Mouse (Mus musculus) neural tube, embryonic 15.5 days (tissue): ENCODE measurements around the gene Aimp2. TPM values are rescaled to one million over a fixed set of nuclear protein-coding genes. Genes with fewer than 3 reads are reported as not detected.
A peak's percentile ranks its signal among the peaks of the same experiment; 100 is the strongest.

Experiments
- ATAC-seq: fragments of 200-750 bp; cut with Nextera tagmentation; 2 replicates; pipeline ENCODE4 v1.8.0; 2017; ENCODE audit warnings: mild to moderate bottlenecking, moderate TSS enrichment, moderate library complexity; ENCODE audit not compliant: low FRiP score
- H3K27ac ChIP-seq: fragments of 300-500 bp; sonication (generic); replicated peaks from 2 replicates; pipeline ENCODE4 v1.5.1; 2015; ENCODE audit warnings: mild to moderate bottlenecking, inconsistent platforms
- H3K27me3 ChIP-seq: fragments of 300-500 bp; sonication (generic); replicated peaks from 2 replicates; pipeline ENCODE4 v1.6.1; 2015; ENCODE audit warnings: inconsistent platforms
- H3K36me3 ChIP-seq: fragments of 300-500 bp; sonication (generic); 2 replicates; pipeline ENCODE4 v1.6.1; 2015; ENCODE audit warnings: inconsistent platforms
- H3K4me1 ChIP-seq: fragments of 300-500 bp; sonication (generic); 2 replicates; pipeline ENCODE4 v1.6.1; 2015; ENCODE audit warnings: inconsistent platforms
- H3K4me2 ChIP-seq: fragments of 300-500 bp; sonication (generic); 2 replicates; pipeline ENCODE4 v1.6.1; 2015; ENCODE audit warnings: inconsistent platforms, mild to moderate bottlenecking, moderate library complexity
- H3K4me3 ChIP-seq: fragments of 300-500 bp; sonication (generic); replicated peaks from 2 replicates; pipeline ENCODE4 v1.5.1; 2015; ENCODE audit warnings: mild to moderate bottlenecking, inconsistent platforms
- H3K9ac ChIP-seq: fragments of 300-500 bp; sonication (generic); replicated peaks from 2 replicates; pipeline ENCODE4 v1.6.1; 2015; ENCODE audit warnings: mild to moderate bottlenecking, inconsistent platforms
- H3K9me3 ChIP-seq: fragments of 300-500 bp; sonication (generic); replicated peaks from 2 replicates; pipeline ENCODE4 v1.6.1; 2016; ENCODE audit warnings: inconsistent platforms
- WGBS: fragments of 180-500 bp; shearing (Covaris S2); methylation state at CpG from one replicate; pipeline ENCODE4 v1.1.7; 2015; ENCODE audit warnings: mixed read lengths; 5-methylcytosine and 5-hydroxymethylcytosine counted together
- polyA plus RNA-seq: library from polyadenylated mRNA; unstranded; fragments of >200 nt; fragmentation: Nextera tagmentation; extraction: Ambion mirVana; gene quantifications from 2 replicates; pipeline ENCODE4 v1.2.1, GENCODE M21; 2015

Aimp2 gene
- 96.3 and 101 TPM in 2 replicates for polyA plus RNA-seq

DNA sequence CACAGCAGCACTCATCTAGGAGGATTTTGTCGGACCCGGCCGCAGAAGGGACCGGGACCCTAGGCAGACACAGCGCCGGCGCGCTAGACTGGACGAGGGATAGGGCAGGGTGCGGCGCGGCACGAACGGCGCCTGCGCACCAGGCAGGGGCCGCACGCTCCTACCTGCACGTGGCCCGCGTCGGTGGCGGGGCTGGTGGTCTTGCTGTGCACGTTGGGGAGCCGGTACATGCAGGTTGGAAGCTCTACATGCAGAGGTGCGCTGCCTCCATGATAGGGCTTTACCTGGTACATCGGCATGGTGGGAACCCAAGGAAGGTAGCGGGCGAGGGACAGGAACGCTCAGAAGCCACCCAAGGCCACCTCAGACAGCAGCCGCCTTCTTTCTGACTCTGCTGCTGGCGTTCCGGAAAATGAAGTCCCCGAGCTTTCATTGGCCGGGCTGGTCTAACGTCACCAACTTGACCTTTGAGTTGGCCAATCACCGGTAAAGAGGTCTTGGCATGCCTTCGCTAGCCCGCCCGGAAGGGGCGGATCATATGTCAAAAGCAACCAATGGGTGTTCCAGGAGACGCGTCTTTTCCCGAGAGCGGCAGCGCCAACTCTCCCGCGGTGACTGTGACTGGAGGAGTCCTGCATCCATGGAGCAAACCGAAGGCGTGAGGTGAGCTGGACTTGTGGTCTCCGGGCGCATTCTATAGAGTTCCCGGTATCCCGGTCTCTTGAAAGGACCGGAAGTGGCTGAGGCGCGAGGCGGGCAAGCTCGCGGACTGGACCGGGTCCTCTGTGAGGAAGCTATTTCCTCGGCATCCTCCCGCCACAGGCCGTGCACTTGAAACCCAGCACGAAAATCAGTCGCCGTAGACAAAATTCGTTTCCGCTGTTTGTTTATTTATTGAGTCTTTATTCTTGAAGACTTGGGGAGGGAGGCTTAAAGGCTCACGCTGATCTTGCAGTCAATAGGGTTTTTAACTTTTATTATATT lies at the start of gene Aimp2, which contains the start of gene Pms2:
Gene Aimp2, minus strand, starts transcription at position 431 of the 984 bp plus-strand sequence.
Gene Pms2, plus strand, starts transcription at position 548 of the 984 bp plus-strand sequence.
- H3K27ac ChIP-seq, result peak within 1 kb of the TSS; percentile 90
- under 1% methylated on average over 70 of the region's 70 CpGs for WGBS
- H3K4me3 ChIP-seq, result peak within 1 kb of the TSS; percentile 89
- peaks cover 30% of the 10 kb centered on the region for H3K4me1 ChIP-seq
- ATAC-seq, result peak; percentile 100
- no peaks in the 10 kb centered on the region for H3K27me3 ChIP-seq
- H3K4me2 ChIP-seq, result peak within 1 kb of the TSS; percentile 78
- H3K9ac ChIP-seq, result peak within 1 kb of the TSS; percentile 61
- no peaks in the 10 kb centered on the region for H3K9me3 ChIP-seq
- H3K36me3 ChIP-seq, result peaks cover 22% of the 10 kb centered on the region

DNA sequence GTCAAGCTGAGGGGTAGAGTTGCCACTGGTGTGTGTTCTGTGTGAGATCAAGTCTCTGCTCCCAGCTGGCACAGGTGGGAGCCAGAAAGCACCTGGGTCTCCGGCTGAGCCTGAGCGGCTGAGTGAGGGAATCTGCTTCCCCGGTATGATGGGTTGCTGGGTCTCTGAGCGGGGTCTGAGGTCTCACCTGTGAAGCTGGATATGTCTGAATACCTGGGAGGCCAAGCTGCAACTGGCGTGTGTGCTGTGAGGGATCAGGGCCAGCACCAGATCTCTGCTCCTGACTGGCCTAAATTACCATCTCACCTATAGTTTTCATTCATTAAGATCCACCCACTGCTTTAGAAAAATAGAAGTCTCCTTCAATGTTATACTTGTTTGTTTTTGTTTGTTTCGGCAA lies 47.5 kb upstream of the Aimp2 start:
- no peak overlapping the region for H3K4me3 ChIP-seq
- H3K9ac ChIP-seq, result no peak overlapping the region
- no peaks in the 10 kb centered on the region for H3K27me3 ChIP-seq
- no peak overlapping the region for H3K4me2 ChIP-seq
- 95% methylated on average over 6 of the region's 6 CpGs for WGBS
- no peak overlapping the region for H3K27ac ChIP-seq
- H3K36me3 ChIP-seq, result peaks cover 19% of the 10 kb centered on the region; the same call in 1 of the 2 replicates
- peaks cover 4% of the 10 kb centered on the region; the same call in 1 of the 2 replicates for H3K9me3 ChIP-seq
- H3K4me1 ChIP-seq, result no peaks in the 10 kb centered on the region
- no peak for ATAC-seq

DNA sequence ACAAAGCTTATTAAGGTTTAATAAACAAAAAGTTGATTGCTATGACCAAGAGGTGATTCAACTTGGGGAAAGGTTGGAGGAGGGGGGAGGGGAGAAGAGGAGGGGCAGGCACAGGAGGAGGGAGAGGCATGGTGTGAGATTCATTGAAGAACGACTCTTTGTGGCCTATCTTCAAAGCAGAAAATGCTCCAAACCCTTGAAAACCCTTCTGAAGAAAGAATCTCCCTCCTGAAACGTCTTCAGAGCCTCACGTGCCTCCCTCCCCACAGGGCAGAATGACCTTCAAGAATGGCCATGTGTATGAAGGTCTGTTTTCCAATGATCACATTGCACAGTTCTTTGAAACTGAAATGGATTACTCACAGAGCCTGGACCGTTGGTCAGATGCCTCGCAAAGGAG lies 40.4 kb upstream of the Aimp2 start:
- Histone ChIP-seq H3K27me3 (no peaks in the 10 kb centered on the region), H3K4me1 (no peaks in the 10 kb centered on the region), H3K27ac (no peak overlapping the region), H3K9me3 (no peaks in the 10 kb centered on the region), H3K9ac (no peak overlapping the region), H3K36me3 (no peaks in the 10 kb centered on the region), H3K4me2 (no peak overlapping the region), H3K4me3 (no peak overlapping the region)
- no peak for ATAC-seq
- WGBS, result 49% methylated on average over 5 of the region's 5 CpGs

DNA sequence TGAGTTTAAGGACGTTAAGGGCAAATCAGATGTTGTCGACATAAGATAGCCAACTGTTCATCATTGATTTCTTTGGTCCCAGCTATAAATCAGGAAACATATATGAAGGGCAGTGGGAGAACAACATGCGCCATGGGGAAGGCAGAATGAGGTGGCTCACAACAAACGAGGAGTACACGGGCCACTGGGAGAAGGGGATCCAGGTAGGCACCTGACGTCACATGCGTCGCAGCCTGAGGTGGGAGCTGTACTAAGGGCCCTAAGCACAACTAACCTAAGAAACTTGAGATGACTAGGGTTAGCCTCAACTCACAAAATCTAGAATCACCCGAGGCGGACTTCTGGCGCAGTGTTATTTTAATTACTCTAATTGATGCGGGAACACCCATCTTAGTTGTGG lies 38.7 kb upstream of the Aimp2 start:
- 91% methylated on average over 12 of the region's 12 CpGs for WGBS
- Histone ChIP-seq H3K9ac (no peak overlapping the region), H3K27ac (no peak overlapping the region), H3K27me3 (no peaks in the 10 kb centered on the region), H3K36me3 (no peaks in the 10 kb centered on the region), H3K4me2 (no peak overlapping the region), H3K9me3 (no peaks in the 10 kb centered on the region), H3K4me1 (no peaks in the 10 kb centered on the region), H3K4me3 (no peak overlapping the region)
- ATAC-seq, result no peak

DNA sequence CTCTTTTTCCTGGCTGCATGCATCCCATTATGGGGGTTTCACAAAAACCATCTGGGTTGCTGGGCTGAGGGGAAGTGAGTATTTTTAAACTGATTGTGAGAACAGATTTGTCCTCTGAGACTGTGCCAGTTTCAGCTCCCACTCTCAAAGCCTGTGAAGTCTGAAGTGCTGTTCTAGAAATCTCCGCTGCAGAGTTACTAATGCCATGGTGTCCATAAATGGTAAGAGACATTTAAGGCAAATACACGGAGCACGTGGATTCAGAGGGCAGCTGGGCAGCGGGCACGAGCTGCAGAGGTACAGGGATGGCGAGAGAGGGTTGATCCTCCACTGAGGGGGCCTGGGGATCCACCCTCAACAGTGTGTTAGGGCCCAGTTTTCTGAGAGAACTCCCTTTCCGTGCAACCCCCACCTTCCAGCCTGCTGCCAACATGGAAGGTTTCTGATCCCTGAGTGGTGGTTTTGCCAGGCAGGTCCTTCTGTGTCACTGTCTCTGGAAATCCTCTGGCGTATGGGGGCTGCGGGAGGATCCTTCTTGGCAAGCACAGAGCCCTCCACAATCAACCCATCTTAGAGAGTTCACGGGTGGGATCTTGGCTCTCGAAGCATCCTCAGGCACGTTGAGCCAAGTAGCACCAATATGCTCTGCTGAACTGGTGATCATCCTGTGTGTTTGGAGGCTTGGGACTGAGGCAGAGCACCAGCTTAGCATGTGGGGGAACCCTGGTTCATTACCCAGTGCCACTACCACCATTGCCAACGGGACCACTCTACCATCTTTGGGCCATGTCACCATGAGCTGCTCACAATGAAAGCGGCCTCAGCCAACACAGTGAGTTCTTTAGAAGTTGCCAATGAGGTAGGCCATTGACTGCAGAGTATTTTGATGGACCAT lies 33.8 kb upstream of the Aimp2 start:
- no peak overlapping the region for H3K9ac ChIP-seq
- H3K27me3 ChIP-seq, result no peaks in the 10 kb centered on the region
- ATAC-seq, result no peak
- no peaks in the 10 kb centered on the region for H3K9me3 ChIP-seq
- no peak overlapping the region for H3K27ac ChIP-seq
- WGBS, result 92% methylated on average over 14 of the region's 14 CpGs
- H3K36me3 ChIP-seq, result no peaks in the 10 kb centered on the region
- no peaks in the 10 kb centered on the region for H3K4me1 ChIP-seq
- no peak overlapping the region for H3K4me2 ChIP-seq
- no peak overlapping the region for H3K4me3 ChIP-seq

DNA sequence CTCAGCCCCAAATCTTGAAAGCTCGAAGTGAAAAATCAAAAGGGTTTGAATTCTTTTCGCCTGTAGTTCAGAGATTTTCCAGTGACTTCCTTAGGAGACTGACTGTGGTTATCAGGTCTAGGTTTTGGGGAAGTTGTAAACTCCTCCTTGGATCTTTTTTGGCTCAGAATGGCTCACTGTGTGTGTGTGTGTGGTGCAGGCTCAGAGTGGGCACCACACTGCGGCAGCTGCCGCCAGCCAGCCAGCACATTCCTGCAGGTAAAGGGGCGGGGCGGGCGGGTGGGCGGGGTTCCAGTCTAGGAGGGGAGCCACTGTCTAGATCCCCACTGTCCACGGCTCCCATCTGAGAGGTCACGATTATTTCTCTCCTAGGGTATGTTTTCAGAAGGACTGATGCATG lies 31.9 kb upstream of the Aimp2 start:
- no peak for ATAC-seq
- Histone ChIP-seq H3K36me3 (no peaks in the 10 kb centered on the region), H3K27ac (no peak overlapping the region), H3K4me2 (no peak overlapping the region), H3K27me3 (no peaks in the 10 kb centered on the region), H3K9ac (no peak overlapping the region), H3K9me3 (no peaks in the 10 kb centered on the region), H3K4me3 (no peak overlapping the region), H3K4me1 (no peaks in the 10 kb centered on the region)
- WGBS, result 31% methylated on average over 10 of the region's 10 CpGs

DNA sequence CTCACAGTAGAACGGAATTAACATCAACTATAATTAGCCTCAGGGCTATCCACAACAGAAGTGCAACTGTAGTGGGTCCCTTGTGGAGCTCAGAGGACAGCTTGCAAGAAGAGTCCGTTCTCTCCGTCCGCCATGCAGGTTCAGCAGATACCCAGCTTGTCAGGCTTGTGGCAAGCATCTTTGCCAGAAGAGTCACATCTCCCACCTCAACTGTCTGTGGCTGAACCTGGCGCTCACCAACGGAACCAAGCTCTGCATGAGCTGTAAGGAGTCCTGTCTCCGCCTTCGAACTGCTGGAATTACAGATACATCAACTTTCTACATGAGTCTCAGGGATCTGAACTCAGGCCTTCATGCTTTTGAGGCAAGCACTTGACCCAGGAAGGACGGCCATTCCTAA lies 26.5 kb upstream of the Aimp2 start:
- Histone ChIP-seq H3K4me2 (no peak overlapping the region), H3K4me1 (no peaks in the 10 kb centered on the region), H3K4me3 (no peak overlapping the region), H3K9me3 (no peaks in the 10 kb centered on the region), H3K9ac (no peak overlapping the region), H3K27ac (no peak overlapping the region), H3K27me3 (no peaks in the 10 kb centered on the region), H3K36me3 (peaks cover 11% of the 10 kb centered on the region)
- ATAC-seq, result no peak
- 87% methylated on average over 9 of the region's 9 CpGs for WGBS

DNA sequence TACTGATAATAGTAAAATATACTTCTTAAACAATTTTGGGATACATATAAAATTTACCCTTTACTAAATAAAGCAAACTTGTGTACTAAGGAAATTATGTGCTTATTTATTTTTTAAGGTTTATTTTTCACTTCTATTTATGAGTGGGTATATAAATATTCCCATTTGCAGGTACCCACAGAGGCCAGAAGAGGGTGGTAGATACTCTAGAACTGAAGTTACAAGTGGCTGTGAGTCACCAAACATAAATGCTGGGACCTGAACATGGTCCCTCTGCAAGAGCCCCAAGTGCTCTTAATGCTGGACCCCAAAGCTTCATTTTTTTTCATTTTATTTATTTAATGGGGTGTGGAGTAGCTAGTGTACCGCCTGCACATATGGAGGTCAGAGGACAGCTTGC lies 24.2 kb upstream of the Aimp2 start:
- Histone ChIP-seq H3K27ac (no peak overlapping the region), H3K36me3 (peaks cover 31% of the 10 kb centered on the region), H3K27me3 (no peaks in the 10 kb centered on the region), H3K9me3 (no peaks in the 10 kb centered on the region), H3K4me3 (no peak overlapping the region), H3K4me1 (no peaks in the 10 kb centered on the region), H3K4me2 (no peak overlapping the region), H3K9ac (no peak overlapping the region)
- ATAC-seq, result no peak
- WGBS, result 83% methylated on average over 1 of the region's 1 CpGs

DNA sequence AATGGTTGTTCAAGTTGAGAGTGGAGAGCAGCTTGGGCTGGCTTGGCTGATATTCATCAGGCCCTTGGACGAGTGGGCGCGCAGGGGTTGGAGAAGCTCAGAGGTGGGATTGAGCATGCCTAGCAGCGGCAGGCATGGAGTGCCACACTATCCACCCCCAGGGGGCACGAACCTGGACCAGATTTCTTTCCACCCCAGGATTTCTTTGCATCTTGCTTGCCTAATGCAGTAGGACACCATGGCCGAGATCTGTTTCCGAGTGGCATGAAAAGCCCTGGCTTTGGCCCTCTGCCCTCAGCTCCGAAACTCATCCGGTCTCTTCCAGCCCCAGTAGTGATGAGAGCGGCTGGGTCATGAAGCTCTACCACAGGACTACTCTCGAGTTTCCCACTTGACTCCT lies 23.8 kb upstream of the Aimp2 start:
- WGBS, result 88% methylated on average over 11 of the region's 11 CpGs
- H3K4me1 ChIP-seq, result no peaks in the 10 kb centered on the region
- H3K27ac ChIP-seq, result no peak overlapping the region
- no peak overlapping the region for H3K9ac ChIP-seq
- peaks cover 36% of the 10 kb centered on the region for H3K36me3 ChIP-seq
- 0 out of 2 replicates have a peak overlapping the region, but pooled peaks have one; percentile 11 for H3K4me3 ChIP-seq
- peak overlapping the region; percentile 19; the same call in 1 of the 2 replicates for H3K4me2 ChIP-seq
- no peaks in the 10 kb centered on the region for H3K27me3 ChIP-seq
- no peak for ATAC-seq
- H3K9me3 ChIP-seq, result no peaks in the 10 kb centered on the region

DNA sequence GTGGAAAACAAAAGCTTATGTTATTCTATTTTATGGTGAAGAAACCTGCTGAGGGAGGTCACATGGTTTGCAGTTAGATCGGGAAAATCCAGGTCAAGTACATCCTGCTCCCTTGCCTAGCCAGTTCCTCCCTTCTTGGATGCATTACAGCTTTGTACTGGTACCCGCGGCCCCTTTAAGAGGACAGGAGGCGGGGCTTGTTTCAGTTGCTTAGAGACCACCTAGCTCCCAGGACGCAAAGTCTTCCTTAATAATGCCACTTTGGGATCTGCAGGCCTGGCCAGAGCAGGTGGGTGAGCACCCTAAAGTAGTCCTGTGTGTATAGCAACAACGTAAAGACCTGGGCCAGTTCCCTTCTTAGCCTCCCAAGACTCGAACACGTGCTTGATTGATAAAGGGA lies 23.2 kb upstream of the Aimp2 start, which contains the start of gene Rsph10b:
Gene Rsph10b, plus strand, starts transcription at position 205 of the 400 bp plus-strand sequence.
- H3K4me1 ChIP-seq, result no peaks in the 10 kb centered on the region
- H3K9ac ChIP-seq, result no peak within 1 kb of the TSS
- H3K27me3 ChIP-seq, result no peaks in the 10 kb centered on the region
- peaks cover 41% of the 10 kb centered on the region for H3K36me3 ChIP-seq
- H3K9me3 ChIP-seq, result no peaks in the 10 kb centered on the region
- no peak within 1 kb of the TSS for H3K27ac ChIP-seq
- no peak for ATAC-seq
- H3K4me3 ChIP-seq, result peak within 1 kb of the TSS; percentile 11; the same call in 1 of the 2 replicates
- 18% methylated on average over 8 of the region's 8 CpGs for WGBS
- H3K4me2 ChIP-seq, result peak within 1 kb of the TSS; percentile 19

DNA sequence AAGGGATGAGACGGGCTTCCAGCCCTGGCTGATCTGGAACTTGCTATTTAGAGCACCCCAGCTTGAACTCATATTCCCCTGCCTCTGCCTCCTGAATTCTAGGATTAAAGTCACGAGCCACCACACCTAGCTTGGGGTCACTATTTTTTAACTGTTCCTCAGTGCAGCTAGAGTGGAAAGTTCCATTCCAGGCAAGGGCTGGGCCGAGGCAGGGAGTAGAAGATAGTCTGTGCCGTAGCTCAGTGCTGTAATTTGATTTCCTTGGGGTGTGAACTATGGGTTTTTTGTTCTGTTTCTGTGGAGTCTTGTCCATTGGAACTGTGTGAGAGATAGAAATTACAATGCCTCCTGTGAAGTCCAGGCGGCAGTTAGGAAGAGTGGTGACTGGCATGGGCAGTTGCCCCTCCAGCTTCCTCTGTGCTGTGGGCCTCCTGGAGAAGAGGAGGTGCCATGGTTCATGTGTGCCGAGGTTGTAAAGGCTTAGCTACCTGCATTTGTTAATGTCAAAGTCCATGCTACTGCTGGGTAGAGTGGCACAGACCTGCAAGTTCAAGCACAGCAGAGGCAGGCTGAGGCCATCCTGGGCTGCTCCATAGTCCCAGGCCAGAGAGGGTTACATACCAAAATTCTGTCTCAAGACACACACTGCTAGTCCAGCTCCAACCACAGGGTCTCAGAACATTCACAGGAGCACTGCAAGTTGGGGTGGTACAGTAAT lies 22.4 kb upstream of the Aimp2 start:
- Histone ChIP-seq H3K9me3 (no peaks in the 10 kb centered on the region), H3K4me2 (no peak overlapping the region), H3K36me3 (peaks cover 43% of the 10 kb centered on the region), H3K27ac (no peak overlapping the region), H3K4me3 (no peak overlapping the region), H3K27me3 (no peaks in the 10 kb centered on the region), H3K4me1 (no peaks in the 10 kb centered on the region), H3K9ac (no peak overlapping the region)
- WGBS, result 85% methylated on average over 6 of the region's 6 CpGs
- ATAC-seq, result no peak
